Mouse (Mus musculus) bone marrow macrophage, adult 2 months (primary cell): ENCODE measurements around the gene Vps26c. TPM values are rescaled to one million over a fixed set of nuclear protein-coding genes. Genes with fewer than 3 reads are reported as not detected.

Source experiments
- H3K27ac ChIP-seq: 2 replicates; pipeline ENCODE4 v1.5.1; 2012; ENCODE audit warnings: low read depth, low read length; ENCODE audit not compliant: insufficient read depth
- H3K4me1 ChIP-seq: 2 replicates; pipeline ENCODE4 v1.6.1; 2012; ENCODE audit warnings: low read length; ENCODE audit not compliant: control insufficient read depth, insufficient read depth
- H3K4me3 ChIP-seq: 2 replicates; pipeline ENCODE4 v1.5.1; 2012; ENCODE audit warnings: mild to moderate bottlenecking, low read length, moderate library complexity; ENCODE audit not compliant: insufficient read depth
- CTCF ChIP-seq: IDR thresholded peaks from 2 replicates; pipeline ENCODE4 v1.5.1; 2012; ENCODE audit warnings: low read depth, mild to moderate bottlenecking, low read length, moderate library complexity
- POLR2A ChIP-seq: IDR thresholded peaks from 2 replicates; pipeline ENCODE4 v1.6.1; 2012; ENCODE audit warnings: mild to moderate bottlenecking, low read depth, low read length, borderline replicate concordance
- polyA plus RNA-seq: library from polyadenylated mRNA; stranded (reverse); fragments of >200 nt; gene quantifications from 2 replicates; pipeline ENCODE4 v1.2.4, GENCODE M21; 2012; ENCODE audit not compliant: missing spikeins, insufficient read depth, insufficient read length

Vps26c gene
- polyA plus RNA-seq, 1 experiment, result 63.8 TPM

DNA sequence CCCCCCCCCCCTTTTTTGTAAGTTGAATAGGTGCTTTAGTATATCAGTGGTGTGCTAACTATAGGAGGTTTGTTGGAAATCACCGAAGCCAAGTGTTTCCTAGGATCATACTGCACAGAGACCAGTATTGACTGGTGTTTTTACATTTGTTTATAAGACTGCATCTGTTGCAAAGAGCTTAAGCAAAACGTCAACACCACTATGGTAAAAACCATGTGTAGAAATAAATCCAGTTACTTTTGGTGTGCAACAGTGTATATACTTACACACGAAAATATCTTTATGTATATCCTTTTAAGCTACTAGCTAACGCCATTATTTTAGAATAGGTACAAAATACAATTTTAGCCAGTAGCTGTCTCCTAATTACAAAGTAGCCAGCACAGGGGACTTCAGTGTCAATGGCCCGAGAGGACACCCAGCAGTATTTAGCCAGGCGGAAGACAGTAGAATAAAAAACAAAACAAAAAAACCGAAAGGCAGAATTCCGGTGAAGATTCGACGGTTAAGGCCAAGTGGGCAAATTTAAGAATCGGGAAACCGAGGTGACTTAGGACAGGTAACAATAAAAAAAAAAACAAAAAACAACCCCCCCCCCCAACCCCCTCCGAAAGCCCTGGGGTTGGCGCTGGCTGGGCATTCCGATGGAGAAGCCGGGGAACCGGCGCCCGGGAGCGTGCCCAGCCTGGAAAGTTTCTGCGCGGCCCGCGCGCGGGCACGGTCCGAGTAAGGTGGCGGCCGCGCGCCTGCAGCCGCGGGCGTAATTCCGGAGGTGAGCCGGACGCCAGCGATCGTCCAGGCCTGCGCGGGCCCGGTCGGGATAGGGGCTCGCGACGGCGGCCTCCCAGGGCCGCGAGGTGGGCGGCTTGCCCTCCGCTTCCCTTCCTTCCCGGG, 42.0 kb upstream of the Vps26c start:
- peak overlapping the region; percentile 75 for H3K4me3 ChIP-seq
- H3K27ac ChIP-seq, result peak overlapping the region; percentile 99
- H3K4me1 ChIP-seq, result peaks cover 27% of the 10 kb centered on the region
- no peak for TF ChIP-seq CTCF
- no peak for TF ChIP-seq POLR2A

DNA sequence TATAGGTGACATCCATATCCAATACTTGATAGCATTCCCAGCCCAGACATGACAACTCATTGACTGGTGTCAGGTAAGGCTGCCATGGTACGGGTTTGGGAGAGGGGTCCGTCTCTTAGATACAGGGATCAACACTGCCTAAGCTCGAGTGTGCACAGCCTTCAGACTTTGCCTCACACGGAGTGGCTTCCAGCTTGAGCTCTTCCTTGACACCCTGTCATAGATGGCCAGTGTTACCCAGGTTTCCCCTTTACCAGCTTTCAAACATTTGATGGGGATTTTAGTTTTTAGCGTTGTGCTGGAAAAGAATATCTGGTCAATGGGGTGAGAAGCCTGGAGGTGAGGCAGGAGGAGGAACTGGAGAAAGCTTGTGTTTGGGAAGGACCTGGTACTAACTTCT, 41.1 kb upstream of the Vps26c start:
- TF ChIP-seq CTCF, result no peak
- TF ChIP-seq POLR2A, result no peak
- H3K4me1 ChIP-seq, result peaks cover 22% of the 10 kb centered on the region
- H3K4me3 ChIP-seq, result no peak overlapping the region
- H3K27ac ChIP-seq, result no peak overlapping the region

DNA sequence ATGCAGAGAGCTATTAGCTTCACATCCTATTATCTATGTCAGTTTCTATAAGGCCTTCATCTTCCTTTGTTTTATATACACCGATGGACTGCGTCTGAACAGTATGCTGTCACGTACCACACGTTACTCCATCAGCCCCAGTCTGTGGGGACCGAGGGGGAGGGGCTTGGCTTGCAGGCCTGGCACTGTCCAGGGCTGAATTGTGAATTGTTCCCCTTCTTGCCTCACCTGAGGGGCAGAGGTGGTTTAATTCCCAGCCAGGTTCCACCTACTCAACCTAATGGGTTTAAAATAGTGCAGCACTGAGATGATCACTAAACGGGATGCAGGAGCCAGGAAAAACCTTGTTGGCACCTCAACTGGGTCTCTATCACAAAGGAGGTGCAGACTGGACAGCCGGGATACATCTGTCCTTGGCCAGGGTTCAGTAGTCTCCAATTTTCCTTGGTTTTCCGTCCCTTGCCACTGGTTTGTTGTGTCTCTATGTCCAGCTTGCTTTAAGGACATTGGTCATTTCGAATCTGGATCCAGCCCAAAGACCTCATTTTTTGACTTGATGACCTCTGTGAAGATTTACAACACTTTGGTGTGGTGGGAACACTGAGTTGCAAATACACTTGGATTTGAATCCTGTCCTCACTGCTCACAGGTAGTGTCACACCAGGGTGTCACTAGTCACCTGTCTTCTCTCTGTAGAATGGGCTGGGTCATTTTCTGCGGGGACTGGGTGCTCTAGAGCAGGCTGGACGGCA, 40.4 kb upstream of the Vps26c start:
- TF ChIP-seq CTCF (no peak), POLR2A (no peak)
- H3K27ac ChIP-seq, result no peak overlapping the region
- peaks cover 17% of the 10 kb centered on the region for H3K4me1 ChIP-seq
- no peak overlapping the region for H3K4me3 ChIP-seq

DNA sequence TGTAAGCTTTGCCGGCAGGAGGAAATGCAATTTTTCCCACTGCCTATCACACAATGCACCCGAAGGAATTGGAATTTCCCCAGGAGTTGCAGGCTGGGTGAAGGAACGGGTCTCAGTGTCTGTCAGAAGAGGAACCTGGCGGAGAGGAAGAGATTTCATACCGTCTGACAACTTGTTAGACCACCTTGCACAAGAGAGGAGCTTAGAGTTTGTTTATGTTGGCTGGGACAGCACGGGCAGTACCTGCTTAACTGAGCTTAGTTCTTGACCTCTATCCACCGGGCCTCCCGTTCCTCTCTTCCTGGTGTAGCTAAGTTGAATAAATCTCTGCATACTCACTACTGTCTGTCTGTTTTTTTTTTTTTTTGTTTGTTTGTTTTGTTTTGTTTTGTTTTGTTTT, 39.5 kb upstream of the Vps26c start:
- H3K4me1 ChIP-seq, result peaks cover 15% of the 10 kb centered on the region
- TF ChIP-seq CTCF (no peak), POLR2A (no peak)
- H3K27ac ChIP-seq, result no peak overlapping the region
- H3K4me3 ChIP-seq, result no peak overlapping the region

DNA sequence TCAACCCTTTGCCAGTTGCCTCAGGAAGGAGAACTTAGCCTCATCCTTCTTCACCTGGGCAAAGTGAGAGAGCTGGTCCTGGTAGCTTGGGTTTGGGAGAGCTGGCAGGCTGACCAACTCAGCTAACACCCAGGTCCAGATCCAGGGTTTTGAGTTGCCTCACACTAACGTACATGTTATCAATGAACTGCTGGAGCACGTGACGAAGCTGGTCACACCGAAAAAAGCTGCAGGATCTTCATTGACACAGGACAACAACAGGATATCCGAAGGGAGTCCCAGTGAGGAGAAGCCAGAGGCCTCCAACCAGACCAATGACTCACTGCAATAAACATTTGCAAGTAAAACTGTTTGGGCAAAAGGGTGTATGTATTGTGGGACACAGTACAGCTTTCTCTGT, 34.0 kb upstream of the Vps26c start:
- Histone ChIP-seq H3K4me1 (peaks cover 29% of the 10 kb centered on the region), H3K27ac (no peak overlapping the region), H3K4me3 (no peak overlapping the region)
- TF ChIP-seq POLR2A (no peak), CTCF (no peak)

DNA sequence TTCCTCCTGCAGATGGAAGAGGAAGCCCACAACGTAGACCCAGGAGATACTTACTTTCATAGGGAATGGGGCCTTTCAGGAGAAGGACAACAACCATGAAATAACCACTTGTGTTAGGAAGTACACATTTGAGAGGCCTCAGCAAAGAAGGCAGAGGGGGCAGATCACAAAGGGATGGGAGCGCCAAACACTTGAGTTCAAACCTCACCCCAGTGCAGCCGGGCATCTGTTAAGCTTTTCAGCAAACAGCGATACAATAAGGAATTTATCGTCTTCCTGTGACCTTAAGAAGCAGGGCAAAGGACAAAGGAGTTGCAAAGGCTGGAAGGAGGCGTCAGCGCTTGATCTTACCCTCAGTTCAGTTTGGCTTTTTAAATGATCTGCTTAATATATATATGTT, 33.2 kb upstream of the Vps26c start:
- H3K27ac ChIP-seq, result peak overlapping the region; percentile 71
- no peak for TF ChIP-seq CTCF
- TF ChIP-seq POLR2A, result no peak
- H3K4me1 ChIP-seq, result peaks cover 29% of the 10 kb centered on the region
- H3K4me3 ChIP-seq, result peak overlapping the region; percentile 26; the same call in 1 of the 2 replicates

DNA sequence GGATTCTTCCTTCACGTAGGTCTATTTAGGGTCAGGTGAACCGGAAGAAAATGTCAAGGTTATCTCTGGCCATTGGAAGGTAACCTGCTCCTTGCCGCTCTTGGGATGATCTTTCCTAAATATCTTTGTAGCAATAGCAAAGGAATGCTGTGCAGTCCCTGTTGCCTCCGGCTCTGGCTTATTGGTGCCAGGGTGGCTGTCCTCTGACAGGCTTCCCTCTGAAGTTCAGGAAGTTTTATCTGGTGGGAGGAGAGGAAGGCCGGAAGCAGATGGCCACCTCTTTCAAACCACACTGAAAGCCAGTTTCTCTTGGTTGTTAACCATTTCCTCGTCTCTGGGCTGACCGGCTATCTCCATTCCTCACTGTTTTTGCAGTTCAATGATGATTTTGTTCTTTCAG, 32.7 kb upstream of the Vps26c start:
- peak overlapping the region; percentile 26 for H3K4me3 ChIP-seq
- H3K27ac ChIP-seq, result peak overlapping the region; percentile 71
- TF ChIP-seq POLR2A (no peak), CTCF (no peak)
- H3K4me1 ChIP-seq, result peaks cover 29% of the 10 kb centered on the region

DNA sequence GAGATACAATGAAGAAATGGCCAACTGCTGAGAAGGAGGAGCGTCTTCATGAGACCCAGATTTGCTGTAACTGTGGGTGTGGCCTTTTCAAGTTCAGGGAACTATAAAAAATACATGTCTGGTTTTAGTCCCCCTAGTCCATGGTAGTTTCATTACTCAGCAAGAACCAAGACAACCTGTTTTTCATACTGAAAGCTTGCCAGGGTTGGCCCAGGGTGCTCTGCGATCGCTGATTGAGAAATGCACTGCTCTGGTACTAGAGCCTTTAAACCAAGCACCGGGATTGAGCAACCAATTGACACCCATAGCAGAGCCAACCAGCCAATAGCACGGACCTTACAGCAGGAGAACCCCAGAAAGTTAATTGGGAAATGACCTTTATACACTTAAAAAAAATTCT, 29.6 kb upstream of the Vps26c start:
- 0 out of 2 replicates have a peak overlapping the region, but pooled peaks have one; percentile 15 for H3K4me3 ChIP-seq
- H3K4me1 ChIP-seq, result peaks cover 29% of the 10 kb centered on the region
- peak overlapping the region; percentile 38 for H3K27ac ChIP-seq
- TF ChIP-seq CTCF, result no peak
- no peak for TF ChIP-seq POLR2A

DNA sequence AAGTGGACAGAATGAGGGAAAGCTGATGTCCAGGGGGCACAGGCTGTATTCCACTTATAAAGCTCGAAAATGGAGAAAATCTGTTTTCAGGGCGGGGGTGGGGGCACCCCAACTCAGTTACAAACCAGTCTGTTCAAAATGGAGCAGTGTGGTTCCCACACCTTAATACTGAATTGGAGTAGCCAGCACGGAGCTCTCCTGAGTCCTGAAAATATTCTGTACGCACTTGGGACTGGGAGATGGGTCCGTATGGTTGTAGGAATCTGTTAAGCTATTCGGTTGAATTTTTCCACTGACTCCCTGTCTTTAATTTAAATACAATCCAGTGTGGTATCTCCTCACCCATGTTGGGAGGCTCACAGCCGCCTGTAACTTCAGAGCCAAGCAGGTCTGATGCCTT, 28.7 kb upstream of the Vps26c start:
- H3K27ac ChIP-seq, result no peak overlapping the region
- H3K4me1 ChIP-seq, result peaks cover 23% of the 10 kb centered on the region
- no peak overlapping the region for H3K4me3 ChIP-seq
- TF ChIP-seq CTCF (no peak), POLR2A (no peak)

DNA sequence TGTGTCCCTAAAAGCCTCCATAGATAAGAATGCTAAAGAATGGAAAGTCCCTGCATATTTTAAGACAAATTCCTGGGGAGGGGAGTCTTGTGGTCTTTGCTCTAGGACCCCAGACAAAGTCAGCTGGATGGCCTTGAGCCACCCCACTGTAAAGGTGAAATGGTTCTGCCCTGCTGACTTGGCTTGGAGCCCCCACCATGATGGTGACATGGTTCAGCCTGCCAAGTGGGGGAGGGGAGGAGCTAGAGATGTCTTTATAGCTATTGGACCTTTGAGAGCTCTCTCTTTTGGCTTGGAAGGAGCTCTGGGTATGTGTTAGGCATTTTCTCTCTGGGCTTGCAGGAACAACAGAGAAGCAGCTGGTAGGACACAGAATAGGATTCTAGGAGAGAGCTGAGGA, 25.3 kb upstream of the Vps26c start:
- H3K27ac ChIP-seq, result no peak overlapping the region
- peaks cover 12% of the 10 kb centered on the region for H3K4me1 ChIP-seq
- H3K4me3 ChIP-seq, result no peak overlapping the region
- TF ChIP-seq CTCF, result no peak
- TF ChIP-seq POLR2A, result no peak
